Mouse (Mus musculus) monocyte, adult 2 months (primary cell): ENCODE results near the gene Sipa1l2.
"Not testable (repeated sequence)": the region's sequence is repeated elsewhere in the genome, so short reads cannot be mapped to it uniquely, and the experiment has no call there.

Experiments used
- DNase-seq, 2 experiments: peaks; one replicate each; pipeline ENCODE4 v3.0.0; 2022; ENCODE audit warnings: low spot score in 2 of 2, low read depth in 1 of 2

Sipa1l2 gene

GRCm38 (mm10) chr8:125410646-125411045, 159.0 kb downstream of the Sipa1l2 start:
- no peak for DNase-seq

GRCm38 (mm10) chr8:125407672-125408071, 161.9 kb downstream of the Sipa1l2 start:
- no peak for DNase-seq

- DNase-seq = no peak
Measured at GRCm38 (mm10) chr8:125406453-125406852, 163.2 kb downstream of the Sipa1l2 start.

GRCm38 (mm10) chr8:125401350-125401749, 168.3 kb downstream of the Sipa1l2 start:
- DNase-seq = no peak

GRCm38 (mm10) chr8:125397981-125398380, 171.6 kb downstream of the Sipa1l2 start:
- DNase-seq = no peak

GRCm38 (mm10) chr8:125395682-125396081, 173.9 kb downstream of the Sipa1l2 start:
- DNase-seq = not testable (repeated sequence)

GRCm38 (mm10) chr8:125395032-125395431, 174.6 kb downstream of the Sipa1l2 start:
- no peak for DNase-seq

- DNase-seq = no peak
Measured at GRCm38 (mm10) chr8:125391685-125392084, 177.9 kb downstream of the Sipa1l2 start.

- no peak for DNase-seq
Measured at GRCm38 (mm10) chr8:125391271-125391670, 178.3 kb downstream of the Sipa1l2 start.

GRCm38 (mm10) chr8:125390506-125390895, 179.1 kb downstream of the Sipa1l2 start:
- no peak for DNase-seq

- DNase-seq = no peak
Measured at GRCm38 (mm10) chr8:125389756-125390505, 179.7 kb downstream of the Sipa1l2 start.

- DNase-seq = no peak
Measured at GRCm38 (mm10) chr8:125389280-125389679, 180.3 kb downstream of the Sipa1l2 start.

GRCm38 (mm10) chr8:125388404-125389180, 181.0 kb downstream of the Sipa1l2 start:
- no peak for DNase-seq

GRCm38 (mm10) chr8:125385519-125386150, 184.0 kb downstream of the Sipa1l2 start:
- no peak for DNase-seq

- no peak for DNase-seq
Measured at GRCm38 (mm10) chr8:125384551-125385183, 184.9 kb downstream of the Sipa1l2 start.

GRCm38 (mm10) chr8:125381674-125382073, 187.9 kb downstream of the Sipa1l2 start:
- DNase-seq = no peak

GRCm38 (mm10) chr8:125379939-125380338, 189.7 kb downstream of the Sipa1l2 start:
- DNase-seq = no peak

- no peak for DNase-seq
Measured at GRCm38 (mm10) chr8:125379156-125379555, 190.5 kb downstream of the Sipa1l2 start.

GRCm38 (mm10) chr8:125377704-125378103, 191.9 kb downstream of the Sipa1l2 start:
- DNase-seq = no peak

- DNase-seq = no peak
Measured at GRCm38 (mm10) chr8:125376448-125376845, 193.2 kb downstream of the Sipa1l2 start.

- DNase-seq = no peak
Measured at GRCm38 (mm10) chr8:125375659-125376447, 193.8 kb downstream of the Sipa1l2 start.
